Mouse (Mus musculus): Measurements from ENCODE around the gene Dgki. TPM values are rescaled to one million over a fixed set of nuclear protein-coding genes. Genes with fewer than 3 reads are reported as not detected.
A peak's percentile ranks its signal among the peaks of the same experiment; 100 is the strongest.

Dgki gene
- polyA plus RNA-seq, 1 experiment from 2014 or later = 0.88 TPM

GRCm38 (mm10) chr6:36809747-36810285, 490.2 kb downstream of the Dgki start, which contains the start of gene Ptn:
Ptn (minus strand) TSS chr6:36810220.
- Histone ChIP-seq H3K9me3 (ENCODE audit: control insufficient read depth, low read length) (no peaks in the 10 kb centered on the region), H3K36me3 (ENCODE audit: control insufficient read depth, insufficient read depth, low read length) (0 out of 2 replicates have a peak, but pooled peaks cover 9% of the 10 kb centered on the region), H3K27ac (replicated peaks in 1 of 2; ENCODE audit: control insufficient read depth in 1 of 2, insufficient read depth in 1 of 2, low read depth in 2 of 2, low read length in 2 of 2) (peak within 1 kb of the TSS; percentile 66 to 67), H3K4me2 (ENCODE audit: low read length) (peak within 1 kb of the TSS; percentile 65), H3K4me3 (ENCODE audit: control insufficient read depth in 1 of 2, insufficient read depth in 1 of 2, low read depth in 1 of 2, low read length in 2 of 2) (peak within 1 kb of the TSS; percentile 50 to 73), H3K27me3 (ENCODE audit: control insufficient read depth, insufficient read depth, low read length) (no peaks in the 10 kb centered on the region), H3K9ac (ENCODE audit: low read length) (peak within 1 kb of the TSS; percentile 74), H3K4me1 (ENCODE audit: control insufficient read depth in 2 of 2, insufficient read depth in 2 of 2, low read length in 2 of 2) (peaks cover 0 to 7% of the 10 kb centered on the region in 2 experiments; a peak in 2 of 4 replicates)
- peak; percentile 72; the same call in 1 of the 2 replicates for ATAC-seq (ENCODE audit: insufficient number of reproducible peaks, insufficient read depth, low FRiP score, low read depth)
- 1% methylated on average over 15 of the region's 15 CpGs for WGBS

- H3K9ac ChIP-seq (ENCODE audit: low read length) = peak overlapping the region; percentile 74
- WGBS = 17% methylated on average over 7 of the region's 7 CpGs
- H3K36me3 ChIP-seq (ENCODE audit: control insufficient read depth, insufficient read depth, low read length) = 0 out of 2 replicates have a peak, but pooled peaks cover 9% of the 10 kb centered on the region
- H3K9me3 ChIP-seq (ENCODE audit: control insufficient read depth, low read length) = no peaks in the 10 kb centered on the region
- peak overlapping the region; percentile 65 for H3K4me2 ChIP-seq (ENCODE audit: low read length)
- H3K4me3 ChIP-seq (ENCODE audit: control insufficient read depth in 1 of 2, insufficient read depth in 1 of 2, low read depth in 1 of 2, low read length in 2 of 2) = peak overlapping the region; percentile 50 to 73
- peaks cover 0 to 7% of the 10 kb centered on the region in 2 experiments; a peak in 2 of 4 replicates for H3K4me1 ChIP-seq (ENCODE audit: control insufficient read depth in 2 of 2, insufficient read depth in 2 of 2, low read length in 2 of 2)
- peak overlapping the region; percentile 66 to 67 for H3K27ac ChIP-seq (replicated peaks in 1 of 2; ENCODE audit: control insufficient read depth in 1 of 2, insufficient read depth in 1 of 2, low read depth in 2 of 2, low read length in 2 of 2)
- ATAC-seq (ENCODE audit: insufficient number of reproducible peaks, insufficient read depth, low FRiP score, low read depth) = no peak
- H3K27me3 ChIP-seq (ENCODE audit: control insufficient read depth, insufficient read depth, low read length) = no peaks in the 10 kb centered on the region
Observed at GRCm38 (mm10) chr6:36809311-36809726, 490.7 kb downstream of the Dgki start.

- Histone ChIP-seq H3K9me3 (ENCODE audit: control insufficient read depth, low read length) (no peaks in the 10 kb centered on the region), H3K4me1 (ENCODE audit: control insufficient read depth in 2 of 2, insufficient read depth in 2 of 2, low read length in 2 of 2) (peaks cover 0 to 7% of the 10 kb centered on the region in 2 experiments; a peak in 2 of 4 replicates), H3K9ac (ENCODE audit: low read length) (peak overlapping the region; percentile 74), H3K4me2 (ENCODE audit: low read length) (peak overlapping the region; percentile 65), H3K27me3 (ENCODE audit: control insufficient read depth, insufficient read depth, low read length) (no peaks in the 10 kb centered on the region), H3K27ac (replicated peaks in 1 of 2; ENCODE audit: control insufficient read depth in 1 of 2, insufficient read depth in 1 of 2, low read depth in 2 of 2, low read length in 2 of 2) (peak overlapping the region; percentile 0 to 66; a peak in 2 of 4 replicates), H3K36me3 (ENCODE audit: control insufficient read depth, insufficient read depth, low read length) (peaks cover 12% of the 10 kb centered on the region; the same call in 1 of the 2 replicates), H3K4me3 (ENCODE audit: control insufficient read depth in 1 of 2, insufficient read depth in 1 of 2, low read depth in 1 of 2, low read length in 2 of 2) (peak overlapping the region; percentile 50 to 73)
- ATAC-seq (ENCODE audit: insufficient number of reproducible peaks, insufficient read depth, low FRiP score, low read depth) = no peak
- 73% methylated on average over 7 of the region's 7 CpGs for WGBS
Observed at GRCm38 (mm10) chr6:36808306-36809058, 491.5 kb downstream of the Dgki start.

DNA sequence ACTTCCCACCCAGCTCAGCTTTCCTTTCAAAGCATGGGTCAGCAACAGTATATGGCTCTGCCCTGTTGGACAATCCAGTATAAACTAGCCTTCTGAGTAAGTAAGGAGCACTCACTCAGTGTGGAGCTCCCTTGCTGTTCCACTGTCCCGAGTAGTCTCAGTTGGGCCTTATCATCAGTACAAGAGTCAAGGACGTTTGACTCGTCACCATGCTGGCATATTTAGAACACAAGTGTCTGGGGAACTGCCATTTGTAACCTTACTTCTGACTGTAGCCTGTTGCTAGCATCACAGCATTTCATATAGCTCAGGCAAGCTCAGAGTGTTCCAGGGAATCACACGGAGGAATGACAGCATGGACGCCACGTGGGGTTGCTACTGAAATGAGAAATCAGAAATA, 493.1 kb downstream of the Dgki start:
- Histone ChIP-seq H3K4me3 (ENCODE audit: control insufficient read depth in 1 of 2, insufficient read depth in 1 of 2, low read depth in 1 of 2, low read length in 2 of 2) (no peak overlapping the region), H3K36me3 (ENCODE audit: control insufficient read depth, insufficient read depth, low read length) (peaks cover 16% of the 10 kb centered on the region; the same call in 1 of the 2 replicates), H3K4me1 (ENCODE audit: control insufficient read depth in 2 of 2, insufficient read depth in 2 of 2, low read length in 2 of 2) (peaks cover 0 to 7% of the 10 kb centered on the region in 2 experiments; a peak in 2 of 4 replicates), H3K4me2 (ENCODE audit: low read length) (peak overlapping the region; percentile 65), H3K27ac (replicated peaks in 1 of 2; ENCODE audit: control insufficient read depth in 1 of 2, insufficient read depth in 1 of 2, low read depth in 2 of 2, low read length in 2 of 2) (no peak overlapping the region), H3K27me3 (ENCODE audit: control insufficient read depth, insufficient read depth, low read length) (no peaks in the 10 kb centered on the region), H3K9me3 (ENCODE audit: control insufficient read depth, low read length) (no peaks in the 10 kb centered on the region), H3K9ac (ENCODE audit: low read length) (no peak overlapping the region)
- WGBS = 54% methylated on average over 6 of the region's 6 CpGs
- ATAC-seq (ENCODE audit: insufficient number of reproducible peaks, insufficient read depth, low FRiP score, low read depth) = no peak

DNA sequence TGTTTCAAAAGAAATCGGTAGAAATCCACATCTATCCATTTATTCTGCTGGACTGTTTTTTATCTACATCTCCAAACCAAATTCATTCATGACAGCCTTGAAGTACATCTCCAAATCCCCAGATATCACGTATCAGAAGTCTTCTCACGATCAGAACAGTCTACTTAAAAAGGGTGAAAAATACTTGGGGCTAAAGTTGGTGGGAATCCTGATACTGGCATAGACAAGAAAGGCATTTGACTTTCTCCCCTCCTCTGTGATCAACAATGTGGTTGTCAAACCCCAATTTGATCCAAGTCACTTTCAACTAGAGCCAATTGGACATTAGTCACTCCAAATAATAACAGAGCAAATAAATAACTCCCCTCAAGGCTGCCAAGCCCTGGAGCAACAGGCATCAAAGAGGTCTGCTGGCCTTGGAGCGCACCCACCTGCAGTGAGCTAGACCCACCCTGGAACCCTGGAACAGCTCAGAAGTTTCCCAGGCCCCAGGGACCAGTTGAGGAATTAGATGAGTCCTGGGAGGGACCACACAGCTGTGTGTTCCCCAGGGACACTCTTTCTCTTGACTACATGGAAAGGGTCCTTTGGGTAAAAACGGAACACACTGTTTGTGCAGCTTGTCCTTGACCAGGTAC, 499.6 kb downstream of the Dgki start:
- ATAC-seq (ENCODE audit: insufficient number of reproducible peaks, insufficient read depth, low FRiP score, low read depth) = no peak
- Histone ChIP-seq H3K36me3 (ENCODE audit: control insufficient read depth, insufficient read depth, low read length) (peaks cover 8% of the 10 kb centered on the region; the same call in 1 of the 2 replicates), H3K4me1 (ENCODE audit: control insufficient read depth in 2 of 2, insufficient read depth in 2 of 2, low read length in 2 of 2) (no peaks in the 10 kb centered on the region; a peak in 1 of 4 replicates), H3K4me3 (ENCODE audit: control insufficient read depth in 1 of 2, insufficient read depth in 1 of 2, low read depth in 1 of 2, low read length in 2 of 2) (no peak overlapping the region), H3K27me3 (ENCODE audit: control insufficient read depth, insufficient read depth, low read length) (no peaks in the 10 kb centered on the region), H3K9me3 (ENCODE audit: control insufficient read depth, low read length) (no peaks in the 10 kb centered on the region), H3K9ac (ENCODE audit: low read length) (no peak overlapping the region), H3K27ac (replicated peaks in 1 of 2; ENCODE audit: control insufficient read depth in 1 of 2, insufficient read depth in 1 of 2, low read depth in 2 of 2, low read length in 2 of 2) (no peak overlapping the region), H3K4me2 (ENCODE audit: low read length) (no peak overlapping the region)
- 72% methylated on average over 5 of the region's 5 CpGs for WGBS

- Histone ChIP-seq H3K36me3 (ENCODE audit: control insufficient read depth, insufficient read depth, low read length) (no peaks in the 10 kb centered on the region; the same call in 1 of the 2 replicates), H3K4me2 (ENCODE audit: low read length) (no peak overlapping the region), H3K4me1 (ENCODE audit: control insufficient read depth in 2 of 2, insufficient read depth in 2 of 2, low read length in 2 of 2) (peaks cover 0 to 2% of the 10 kb centered on the region in 2 experiments; a peak in 1 of 4 replicates), H3K27ac (replicated peaks in 1 of 2; ENCODE audit: control insufficient read depth in 1 of 2, insufficient read depth in 1 of 2, low read depth in 2 of 2, low read length in 2 of 2) (no peak overlapping the region), H3K4me3 (ENCODE audit: control insufficient read depth in 1 of 2, insufficient read depth in 1 of 2, low read depth in 1 of 2, low read length in 2 of 2) (no peak overlapping the region), H3K9me3 (ENCODE audit: control insufficient read depth, low read length) (no peaks in the 10 kb centered on the region), H3K9ac (ENCODE audit: low read length) (no peak overlapping the region), H3K27me3 (ENCODE audit: control insufficient read depth, insufficient read depth, low read length) (no peaks in the 10 kb centered on the region)
- ATAC-seq (ENCODE audit: insufficient number of reproducible peaks, insufficient read depth, low FRiP score, low read depth) = no peak
- WGBS = 60% methylated on average over 3 of the region's 3 CpGs
Observed at GRCm38 (mm10) chr6:36797066-36797655, 502.8 kb downstream of the Dgki start.
